Mouse (Mus musculus): Measurements from ENCODE around the gene Suv39h1.

DNA sequence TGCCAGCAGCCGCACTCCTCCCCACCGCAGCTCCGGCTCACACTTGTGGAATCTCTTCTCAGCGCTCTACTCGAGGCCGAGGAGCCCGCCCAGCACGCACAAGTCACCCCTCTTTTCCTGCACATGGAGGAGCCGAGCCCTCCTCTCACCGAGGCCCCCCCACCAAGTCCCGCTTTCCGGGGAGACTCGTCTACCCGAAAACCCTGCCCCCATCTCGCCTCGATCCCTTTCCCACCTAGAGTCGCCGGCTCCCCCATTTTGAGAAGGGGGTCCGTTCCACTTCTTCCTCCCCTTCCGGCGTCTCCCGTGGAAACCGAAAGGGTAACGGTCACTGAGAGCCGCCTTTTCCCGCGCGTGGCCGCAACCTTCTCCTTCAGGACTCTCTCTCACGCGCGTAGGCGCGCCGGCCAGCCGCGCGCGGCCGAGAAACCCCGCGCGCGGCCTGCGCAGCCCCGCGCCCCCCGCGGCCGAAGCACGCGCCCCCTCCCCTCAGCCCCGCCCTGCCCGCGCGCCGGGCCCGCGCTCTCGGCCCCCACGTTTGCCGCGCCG is 605 bp downstream of the Suv39h1 start:
- TF ChIP-seq POLR2A (IDR thresholded peaks at IDR 0.05; ENCODE audit: insufficient read depth, low read length) (no peak), CTCF (IDR thresholded peaks at IDR 0.05; ENCODE audit: low read depth, low read length) (no peak)
